Mouse (Mus musculus) MEL (cell line): ENCODE results near the gene Ppp1ca. TPM values are rescaled to one million over a fixed set of nuclear protein-coding genes. Genes with fewer than 3 reads are reported as not detected.

ENCODE experiments used
- DNase-seq: peaks from one replicate; pipeline ENCODE4 v3.0.0; 2011; ENCODE audit warnings: low read depth, low spot score
- H3K27ac ChIP-seq: 2 replicates; pipeline ENCODE4 v1.5.1; 2012; ENCODE audit warnings: low read depth, mild to moderate bottlenecking, control low read depth, low read length, moderate library complexity; ENCODE audit not compliant: control insufficient read depth
- H3K27me3 ChIP-seq, 2 experiments: fragments of 150-350 bp in 1 of 2; sonication (generic) in 1 of 2; 2 replicates each; pipeline ENCODE4 v1.6.1; 2012; ENCODE audit warnings: low read length in 2 of 2, mild to moderate bottlenecking in 2 of 2, improper control_type of control experiment in 1 of 2, moderate library complexity in 1 of 2; ENCODE audit not compliant: insufficient read depth in 2 of 2, control insufficient read depth in 1 of 2
- H3K36me3 ChIP-seq, 2 experiments: 2 replicates each; pipeline ENCODE4 v1.6.1; 2012 to 2014; ENCODE audit warnings: low read length in 2 of 2, improper control_type of control experiment in 1 of 2, inconsistent platforms in 1 of 2, mild to moderate bottlenecking in 1 of 2; ENCODE audit not compliant: insufficient read depth in 2 of 2, control insufficient read depth in 1 of 2
- H3K4me1 ChIP-seq, 2 experiments: fragments of 150-350 bp in 1 of 2; sonication (generic) in 1 of 2; 2 replicates each; pipeline ENCODE4 v1.6.1; 2012; ENCODE audit warnings: low read length in 2 of 2, improper control_type of control experiment in 1 of 2, mild to moderate bottlenecking in 1 of 2; ENCODE audit not compliant: insufficient read depth in 2 of 2, control insufficient read depth in 1 of 2
- H3K4me3 ChIP-seq, 2 experiments: fragments of 150-350 bp in 1 of 2; sonication (generic) in 1 of 2; 2 replicates each; pipeline ENCODE4 v1.5.1; 2012; ENCODE audit warnings: low read depth in 2 of 2, low read length in 2 of 2, mild to moderate bottlenecking in 2 of 2, moderate library complexity in 2 of 2, control low read depth in 1 of 2, improper control_type of control experiment in 1 of 2; ENCODE audit not compliant: control insufficient read depth in 1 of 2, insufficient read depth in 1 of 2
- H3K79me2 ChIP-seq: 2 replicates; pipeline ENCODE4 v1.6.1; 2012; ENCODE audit warnings: mild to moderate bottlenecking, low read length, moderate library complexity; ENCODE audit not compliant: control insufficient read depth, poor library complexity, insufficient read depth
- H3K9ac ChIP-seq: 2 replicates; pipeline ENCODE4 v1.6.1; 2012; ENCODE audit warnings: low read depth, mild to moderate bottlenecking, control low read depth, low read length, moderate library complexity; ENCODE audit not compliant: control insufficient read depth, poor library complexity, severe bottlenecking
- H3K9me3 ChIP-seq: fragments of 150-350 bp; sonication (generic); replicated peaks from 2 replicates; pipeline ENCODE4 v1.6.1; 2012; ENCODE audit warnings: mild to moderate bottlenecking, low read length, improper control_type of control experiment, moderate library complexity; ENCODE audit not compliant: insufficient read depth
- BHLHE40 ChIP-seq: IDR thresholded peaks from 2 replicates; pipeline ENCODE4 v1.6.1; 2012; ENCODE audit warnings: low read depth, mild to moderate bottlenecking, inconsistent platforms, low read length, improper control_type of control experiment, borderline replicate concordance
- CHD2 ChIP-seq: IDR thresholded peaks from 2 replicates; pipeline ENCODE4 v1.6.1; 2011; ENCODE audit warnings: low read length, improper control_type of control experiment
- CTCF ChIP-seq, 3 experiments: IDR thresholded peaks in 2 of 3; conservative IDR thresholded peaks in 1 of 3; 2 replicates each; pipeline ENCODE4 v1.5.1; 2011 to 2012; ENCODE audit warnings: low read length in 3 of 3, low read depth in 2 of 3, mild to moderate bottlenecking in 2 of 3, improper control_type of control experiment in 1 of 3, inconsistent platforms in 1 of 3, mixed read lengths in 1 of 3, moderate library complexity in 1 of 3; ENCODE audit not compliant: control insufficient read depth in 1 of 3, insufficient read depth in 1 of 3, poor library complexity in 1 of 3, severe bottlenecking in 1 of 3
- E2F4 ChIP-seq: IDR thresholded peaks from 2 replicates; pipeline ENCODE4 v1.6.1; 2011; ENCODE audit warnings: low read depth, low read length, improper control_type of control experiment, borderline replicate concordance
- EP300 ChIP-seq, 2 experiments: IDR thresholded peaks; 2 replicates each; pipeline ENCODE4 v1.6.1; 2011; ENCODE audit warnings: improper control_type of control experiment in 2 of 2, low read length in 2 of 2, low read depth in 1 of 2, mild to moderate bottlenecking in 1 of 2
- KAT2A ChIP-seq: conservative IDR thresholded peaks from 2 replicates; pipeline ENCODE4 v1.6.1; 2012; ENCODE audit warnings: low read depth, low read length, improper control_type of control experiment, inconsistent platforms
- MAX ChIP-seq: IDR thresholded peaks from 2 replicates; pipeline ENCODE4 v1.6.1; 2011; ENCODE audit warnings: low read length, improper control_type of control experiment
- MEF2A ChIP-seq: IDR thresholded peaks from 2 replicates; pipeline ENCODE4 v1.6.1; 2014; ENCODE audit warnings: low read depth, mild to moderate bottlenecking, inconsistent platforms, low read length, improper control_type of control experiment; ENCODE audit not compliant: poor library complexity, insufficient replicate concordance, severe bottlenecking; ENCODE audit errors: extremely low read depth
- MXI1 ChIP-seq: IDR thresholded peaks from 2 replicates; pipeline ENCODE4 v1.6.1; 2011; ENCODE audit warnings: mild to moderate bottlenecking, low read depth, low read length, improper control_type of control experiment
- MYB ChIP-seq: IDR thresholded peaks from 2 replicates; pipeline ENCODE4 v1.6.1; 2011; ENCODE audit warnings: mild to moderate bottlenecking, low read depth, low read length, improper control_type of control experiment
- NRF1 ChIP-seq: IDR thresholded peaks from 2 replicates; pipeline ENCODE4 v1.6.1; 2014; ENCODE audit warnings: low read depth, mild to moderate bottlenecking, inconsistent platforms, low read length, improper control_type of control experiment, moderate library complexity; ENCODE audit not compliant: poor library complexity, insufficient read depth, severe bottlenecking
- POLR2AphosphoS2 ChIP-seq: IDR thresholded peaks from 2 replicates; pipeline ENCODE4 v1.6.1; 2011; ENCODE audit warnings: low read length, improper control_type of control experiment
- RCOR1 ChIP-seq: IDR thresholded peaks from 2 replicates; pipeline ENCODE4 v1.6.1; 2012; ENCODE audit warnings: low read depth, mild to moderate bottlenecking, inconsistent platforms, low read length, improper control_type of control experiment
- UBTF ChIP-seq: IDR thresholded peaks from 2 replicates; pipeline ENCODE4 v1.6.1; 2012; ENCODE audit warnings: low read depth, mild to moderate bottlenecking, inconsistent platforms, low read length, improper control_type of control experiment, moderate library complexity, borderline replicate concordance; ENCODE audit not compliant: insufficient read depth
- USF1 ChIP-seq: IDR thresholded peaks from 2 replicates; pipeline ENCODE4 v1.6.1; 2014; ENCODE audit warnings: low read depth, mild to moderate bottlenecking, inconsistent platforms, low read length, improper control_type of control experiment, moderate library complexity
- ZKSCAN1 ChIP-seq: IDR thresholded peaks from 2 replicates; pipeline ENCODE4 v1.6.1; 2012; ENCODE audit warnings: low read depth, mild to moderate bottlenecking, inconsistent platforms, low read length, improper control_type of control experiment, moderate library complexity
- ZMIZ1 ChIP-seq: IDR thresholded peaks from 2 replicates; pipeline ENCODE4 v1.6.1; 2012; ENCODE audit warnings: low read depth, mild to moderate bottlenecking, inconsistent platforms, low read length, improper control_type of control experiment, moderate library complexity
- polyA plus RNA-seq, 2 experiments: library from polyadenylated mRNA; stranded (reverse) in 1 of 2; unstranded in 1 of 2; fragments of >175 nt in 1 of 2; fragments of >200 nt in 1 of 2; gene quantifications; 2 replicates each; pipeline versions ENCODE4 v1.2.1 to v1.2.4; 2012; ENCODE audit warnings: low replicate concordance in 2 of 2, low read depth in 1 of 2; ENCODE audit not compliant: insufficient read length in 2 of 2, insufficient read depth in 1 of 2, missing spikeins in 1 of 2
- total RNA-seq: library from RNA; depleted of rRNA; stranded (reverse); fragments of 300-350 nt; gene quantifications from 2 replicates; pipeline ENCODE4 v1.2.3, GENCODE M21; 2012

Gene Ppp1ca
- total and polyA plus RNA-seq, 3 experiments, result 453 to 505 (median 455) TPM

DNA sequence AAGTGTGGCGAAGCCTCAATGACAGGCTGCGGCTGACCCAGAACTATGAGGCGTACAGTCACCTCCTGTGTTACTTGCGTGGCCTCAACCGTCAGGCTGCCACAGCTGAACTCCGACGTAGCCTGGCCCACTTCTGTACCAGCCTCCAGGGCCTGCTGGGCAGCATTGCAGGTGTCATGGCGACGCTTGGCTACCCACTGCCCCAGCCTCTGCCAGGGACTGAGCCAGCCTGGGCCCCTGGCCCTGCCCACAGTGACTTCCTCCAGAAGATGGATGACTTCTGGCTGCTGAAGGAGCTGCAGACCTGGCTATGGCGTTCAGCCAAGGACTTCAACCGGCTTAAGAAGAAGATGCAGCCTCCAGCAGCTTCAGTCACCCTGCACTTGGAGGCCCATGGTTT lies 30.3 kb downstream of the Ppp1ca start:
- peak; percentile 75 for DNase-seq
- Histone ChIP-seq H3K27ac (peak overlapping the region; percentile 84; the same call in 1 of the 2 replicates), H3K4me1 (peaks cover 16 to 36% of the 10 kb centered on the region in 2 experiments), H3K9me3 (no peaks in the 10 kb centered on the region), H3K4me3 (no peak overlapping the region), H3K9ac (peak overlapping the region; percentile 27; the same call in 1 of the 2 replicates), H3K79me2 (no peaks in the 10 kb centered on the region; the same call in 1 of the 2 replicates), H3K27me3 (no peaks in the 10 kb centered on the region), H3K36me3 (peaks cover 0 to 32% of the 10 kb centered on the region in 2 experiments; a peak in 2 of 4 replicates)
- TF ChIP-seq USF1 (no peak), EP300 (IDR thresholded peaks at IDR 0.05; ENCODE audit: low read depth in 1 of 2, low read length in 2 of 2) (0 out of 4 replicates have a peak, but pooled peaks of 1 of the 2 experiments have one; percentile 14)

DNA sequence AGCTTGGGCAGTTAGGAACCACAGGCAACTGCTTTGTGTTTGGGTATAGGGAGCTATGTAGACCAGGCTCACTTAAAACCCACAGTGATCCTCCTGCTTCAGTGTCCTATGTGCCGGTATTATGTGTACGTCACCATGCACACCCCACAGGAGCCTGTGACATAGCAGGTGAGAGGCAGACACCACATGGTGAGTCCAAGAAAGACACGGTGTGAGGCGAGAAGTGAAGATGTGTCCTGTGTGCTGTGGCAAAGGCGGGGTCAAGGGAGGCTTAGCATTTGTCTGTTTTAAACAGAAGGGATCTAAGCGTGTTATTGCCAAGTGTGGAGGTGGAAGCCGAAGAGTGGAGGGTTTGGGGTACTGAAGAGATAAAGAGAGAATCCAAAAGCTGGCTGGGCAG lies 34.9 kb downstream of the Ppp1ca start:
- Histone ChIP-seq H3K27me3 (no peaks in the 10 kb centered on the region), H3K79me2 (no peaks in the 10 kb centered on the region), H3K4me3 (no peak overlapping the region), H3K9ac (no peak overlapping the region), H3K27ac (no peak overlapping the region), H3K9me3 (no peaks in the 10 kb centered on the region), H3K36me3 (peaks cover 0 to 17% of the 10 kb centered on the region in 2 experiments; a peak in 2 of 4 replicates), H3K4me1 (peaks cover 8 to 34% of the 10 kb centered on the region in 2 experiments)
- TF ChIP-seq CTCF (IDR thresholded peaks at IDR 0.05 in 2 of 3, conservative IDR thresholded peaks at IDR 0.05 in 1 of 3; ENCODE audit: control insufficient read depth in 1 of 3, insufficient read depth in 1 of 3, low read depth in 2 of 3, low read length in 3 of 3, poor library complexity in 1 of 3, severe bottlenecking in 1 of 3) (no peak), MXI1 (no peak), MYB (no peak), CHD2 (no peak), E2F4 (no peak), ZMIZ1 (no peak), UBTF (no peak), ZKSCAN1 (no peak), KAT2A (no peak), RCOR1 (no peak), BHLHE40 (no peak), MEF2A (no peak), MAX (no peak)
- no peak for DNase-seq

DNA sequence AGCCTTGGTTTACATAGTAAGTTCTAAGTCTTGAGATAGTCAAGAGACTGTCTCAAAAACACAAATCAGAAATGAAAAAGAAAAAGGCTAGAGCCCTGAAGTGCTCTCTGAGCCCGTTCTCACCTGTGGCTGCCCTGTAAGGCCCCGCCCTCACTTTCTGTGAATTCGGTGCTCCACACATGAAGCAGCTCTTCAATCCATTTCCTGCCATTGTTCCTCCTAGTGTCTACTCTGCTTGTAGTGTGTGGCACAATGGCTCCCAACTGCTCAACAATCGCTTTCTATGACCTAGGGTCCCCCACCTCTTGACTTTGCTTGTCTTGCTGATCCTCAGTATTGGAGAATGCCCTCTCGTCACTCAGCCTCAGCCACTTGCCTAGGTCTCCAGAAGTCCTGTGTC lies 35.6 kb downstream of the Ppp1ca start:
- H3K4me1 ChIP-seq, result peaks cover 4 to 31% of the 10 kb centered on the region in 2 experiments
- H3K79me2 ChIP-seq, result peaks cover 2% of the 10 kb centered on the region; the same call in 1 of the 2 replicates
- H3K27ac ChIP-seq, result no peak overlapping the region
- DNase-seq, result no peak
- no peak for TF ChIP-seq NRF1
- TF ChIP-seq RCOR1, result no peak
- TF ChIP-seq POLR2AphosphoS2, result no peak
- no peaks in the 10 kb centered on the region for H3K27me3 ChIP-seq
- no peak overlapping the region for H3K4me3 ChIP-seq
- H3K36me3 ChIP-seq, result peaks cover 0 to 12% of the 10 kb centered on the region in 2 experiments; a peak in 2 of 4 replicates
- peak overlapping the region; percentile 35; the same call in 1 of the 2 replicates for H3K9ac ChIP-seq
- no peaks in the 10 kb centered on the region for H3K9me3 ChIP-seq
